Mouse (Mus musculus) hindbrain, embryonic 16.5 days (tissue): ENCODE measurements around the gene Rapgef4. TPM values are rescaled to one million over a fixed set of nuclear protein-coding genes. Genes with fewer than 3 reads are reported as not detected.
A peak's percentile ranks its signal among the peaks of the same experiment; 100 is the strongest.

Experiments used
- ATAC-seq: fragments of 200-750 bp; cut with Nextera tagmentation; 2 replicates; pipeline ENCODE4 v1.8.0; 2017; ENCODE audit warnings: moderate TSS enrichment, moderate library complexity
- H3K27ac ChIP-seq: fragments of 300-500 bp; sonication (generic); 2 replicates; pipeline ENCODE4 v1.5.1; 2014; ENCODE audit warnings: low read depth, mild to moderate bottlenecking, control low read depth, low read length, moderate library complexity
- H3K27me3 ChIP-seq: fragments of 300-500 bp; sonication (generic); replicated peaks from 2 replicates; pipeline ENCODE4 v1.6.1; 2014; ENCODE audit warnings: low read length; ENCODE audit not compliant: control insufficient read depth, insufficient read depth
- H3K36me3 ChIP-seq: fragments of 300-500 bp; sonication (generic); 2 replicates; pipeline ENCODE4 v1.6.1; 2014; ENCODE audit warnings: mild to moderate bottlenecking, low read length, moderate library complexity, mixed read lengths; ENCODE audit not compliant: control insufficient read depth, insufficient read depth
- H3K4me1 ChIP-seq: fragments of 300-500 bp; sonication (generic); 2 replicates; pipeline ENCODE4 v1.6.1; 2014; ENCODE audit warnings: low read depth, low read length; ENCODE audit not compliant: control insufficient read depth, insufficient read depth
- H3K4me2 ChIP-seq: fragments of 300-500 bp; sonication (generic); 2 replicates; pipeline ENCODE4 v1.6.1; 2014; ENCODE audit warnings: mild to moderate bottlenecking, low read length, control low read depth, moderate library complexity
- H3K4me3 ChIP-seq: fragments of 300-500 bp; sonication (generic); 2 replicates; pipeline ENCODE4 v1.5.1; 2014; ENCODE audit warnings: mild to moderate bottlenecking, low read length, control low read depth, moderate library complexity
- H3K9ac ChIP-seq: fragments of 300-500 bp; sonication (generic); 2 replicates; pipeline ENCODE4 v1.6.1; 2014; ENCODE audit warnings: low read depth, mild to moderate bottlenecking, control low read depth, low read length, moderate library complexity
- H3K9me3 ChIP-seq: fragments of 300-500 bp; sonication (generic); 2 replicates; pipeline ENCODE4 v1.6.1; 2014; ENCODE audit warnings: mild to moderate bottlenecking, low read length, moderate library complexity; ENCODE audit not compliant: control insufficient read depth
- WGBS: fragments of 180-500 bp; shearing (Covaris S2); extraction: QIAGEN DNeasy Blood & Tissue Kit; methylation state at CpG from one replicate; pipeline ENCODE4 v1.1.7; 2014; 5-methylcytosine and 5-hydroxymethylcytosine counted together
- polyA plus RNA-seq: library from polyadenylated mRNA; unstranded; fragments of >200 nt; fragmentation: Nextera tagmentation; extraction: Ambion mirVana; gene quantifications from 2 replicates; pipeline ENCODE4 v1.2.1, GENCODE M21; 2015

Rapgef4 gene
- polyA plus RNA-seq, 1 experiment from 2014 or later: 41.3 TPM

DNA sequence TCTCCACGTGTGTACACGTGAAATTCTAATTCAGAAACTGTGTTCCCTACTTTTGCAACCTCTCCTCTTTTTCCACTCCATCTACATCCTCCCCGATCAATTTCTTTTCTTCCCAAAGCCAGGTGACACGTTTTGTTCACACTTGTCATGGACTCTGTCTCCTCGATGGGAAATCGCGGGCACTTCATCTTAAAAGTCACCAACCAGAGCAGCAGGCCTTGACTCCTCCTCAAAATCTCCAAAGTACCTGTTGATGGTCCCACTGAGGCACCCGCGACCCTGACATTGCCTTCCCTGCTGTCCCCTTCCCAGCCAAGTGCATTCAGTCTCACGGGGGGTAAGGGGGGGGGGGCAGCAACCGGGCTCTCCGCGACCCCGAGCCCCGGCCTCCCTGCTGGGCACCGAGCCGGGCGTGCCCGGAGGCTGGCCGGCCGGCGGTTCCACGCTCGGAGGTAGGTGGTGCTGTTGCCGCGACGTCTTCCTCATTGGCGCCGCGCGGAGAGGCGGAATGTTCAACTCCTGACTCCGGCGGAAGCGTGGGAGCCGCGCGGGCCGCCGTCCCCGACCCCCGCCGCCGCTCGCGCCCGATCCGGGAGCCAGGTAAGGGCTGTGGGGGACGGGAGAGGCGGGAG is 304.3 kb downstream of the Rapgef4 start, which contains the start of gene Map3k20:
Gene Map3k20, plus strand, starts transcription at position 382 of the 632 bp plus-strand sequence.
- peak within 1 kb of the TSS; percentile 81 for H3K9ac ChIP-seq
- H3K36me3 ChIP-seq: no peaks in the 10 kb centered on the region
- peak within 1 kb of the TSS; percentile 97 for H3K4me2 ChIP-seq
- no peaks in the 10 kb centered on the region for H3K27me3 ChIP-seq
- ATAC-seq: peak; percentile 90
- H3K4me3 ChIP-seq: peak within 1 kb of the TSS; percentile 86
- 2% methylated on average over 22 of the region's 50 CpGs for WGBS
- H3K27ac ChIP-seq: no peak within 1 kb of the TSS
- no peaks in the 10 kb centered on the region for H3K9me3 ChIP-seq
- H3K4me1 ChIP-seq: peaks cover 2% of the 10 kb centered on the region

DNA sequence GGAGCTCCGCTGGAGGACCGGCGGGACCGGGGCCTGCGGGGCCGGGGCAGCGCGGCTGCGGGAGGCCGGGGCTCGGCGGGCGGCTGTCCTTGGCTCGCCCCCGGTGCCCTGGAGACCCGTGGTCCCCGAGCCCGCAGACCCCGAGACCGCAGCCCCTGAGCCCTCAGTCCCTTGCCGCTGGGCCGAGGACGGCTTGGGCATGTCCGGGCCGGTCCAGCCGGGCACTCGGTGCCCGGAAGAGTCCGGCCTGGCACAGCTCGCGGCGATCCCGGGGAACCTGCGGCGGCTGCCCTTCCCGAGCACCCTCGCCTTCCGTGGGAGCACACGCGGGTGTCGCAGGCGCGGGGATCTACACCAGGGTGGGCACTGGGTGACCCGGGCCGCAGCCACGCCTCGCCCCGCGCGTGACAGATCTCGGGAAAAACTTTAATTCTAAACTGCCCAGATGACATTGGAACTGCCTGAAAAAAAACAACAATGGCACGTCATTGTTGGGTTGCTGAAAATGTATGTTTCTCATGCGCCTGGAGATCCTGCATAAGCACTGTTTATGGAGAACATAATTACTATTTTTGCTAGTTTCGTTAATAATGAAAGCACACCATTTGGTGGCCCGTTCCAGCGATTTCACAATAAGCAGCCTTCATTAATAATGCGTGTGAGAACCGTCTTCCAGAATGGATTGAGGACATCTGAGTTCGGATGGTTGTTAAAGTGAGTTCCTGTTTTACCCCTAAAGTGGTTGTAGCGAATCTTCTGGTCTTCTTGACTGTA is 305.0 kb downstream of the Rapgef4 start:
- Histone ChIP-seq H3K4me3 (peak overlapping the region; percentile 86), H3K27ac (no peak overlapping the region), H3K4me1 (peaks cover 2% of the 10 kb centered on the region), H3K9ac (peak overlapping the region; percentile 81), H3K4me2 (peak overlapping the region; percentile 97), H3K27me3 (no peaks in the 10 kb centered on the region), H3K9me3 (no peaks in the 10 kb centered on the region), H3K36me3 (no peaks in the 10 kb centered on the region)
- under 1% methylated on average over 44 of the region's 60 CpGs for WGBS
- peak; percentile 78 for ATAC-seq

DNA sequence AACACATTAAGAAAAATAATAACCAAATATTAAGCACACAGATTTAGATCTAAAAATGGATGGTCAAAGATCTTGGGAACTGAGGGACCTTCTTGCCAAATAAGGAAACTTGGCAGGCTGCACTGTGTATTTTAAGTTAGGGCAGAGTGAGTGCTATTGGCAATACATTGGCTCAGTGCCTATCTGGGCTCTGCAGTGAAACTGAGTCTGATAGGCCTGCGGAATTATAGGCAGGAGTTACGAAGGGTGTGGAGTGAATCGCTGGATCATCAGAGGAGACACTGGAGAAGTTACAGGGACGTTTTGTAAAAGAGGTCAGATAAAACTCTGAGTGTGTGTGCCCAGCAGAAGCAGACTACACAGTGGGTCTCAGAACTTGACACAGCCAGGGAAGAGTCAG is 306.1 kb downstream of the Rapgef4 start:
- no peak overlapping the region for H3K9ac ChIP-seq
- H3K9me3 ChIP-seq: no peaks in the 10 kb centered on the region
- no peaks in the 10 kb centered on the region for H3K36me3 ChIP-seq
- H3K4me3 ChIP-seq: no peak overlapping the region
- no peak overlapping the region for H3K4me2 ChIP-seq
- 77% methylated on average over 4 of the region's 4 CpGs for WGBS
- no peak overlapping the region for H3K27ac ChIP-seq
- no peak for ATAC-seq
- H3K4me1 ChIP-seq: peaks cover 2% of the 10 kb centered on the region
- no peaks in the 10 kb centered on the region for H3K27me3 ChIP-seq

DNA sequence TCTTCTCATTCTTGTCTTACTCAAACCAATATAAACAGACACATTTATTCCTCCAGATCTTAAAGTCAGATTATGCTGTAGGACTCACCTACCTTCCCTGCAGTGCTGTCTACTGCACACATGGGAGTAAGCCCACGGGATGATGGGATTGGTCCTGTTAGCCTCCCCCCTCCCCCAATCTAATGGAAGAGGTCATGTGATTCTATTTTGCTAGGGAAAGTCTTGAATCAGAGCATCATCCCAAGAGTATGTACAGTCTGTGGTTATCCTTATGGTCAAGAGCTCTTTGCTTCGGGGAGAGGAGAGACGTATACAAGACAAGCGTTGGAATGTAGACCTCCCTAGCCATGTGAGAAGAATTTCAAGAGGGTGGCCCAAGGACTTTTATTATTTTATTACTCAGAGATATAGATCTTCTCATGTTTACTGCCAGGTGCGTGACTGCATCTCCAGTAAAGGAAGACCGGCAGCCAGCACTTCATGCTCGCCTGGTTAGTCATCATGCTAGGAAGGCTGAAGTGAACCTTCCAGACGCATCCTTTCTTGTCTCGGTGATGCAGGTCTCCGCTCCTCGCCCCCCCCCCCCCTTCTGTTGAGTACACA is 308.0 kb downstream of the Rapgef4 start:
- Histone ChIP-seq H3K36me3 (no peaks in the 10 kb centered on the region), H3K4me1 (peaks cover 2% of the 10 kb centered on the region), H3K9ac (no peak overlapping the region), H3K27ac (no peak overlapping the region), H3K4me2 (no peak overlapping the region), H3K4me3 (no peak overlapping the region), H3K9me3 (no peaks in the 10 kb centered on the region), H3K27me3 (no peaks in the 10 kb centered on the region)
- no peak for ATAC-seq
- WGBS: 94% methylated on average over 11 of the region's 11 CpGs

GRCm38 (mm10) chr2:72291103-72291502 is 310.1 kb downstream of the Rapgef4 start:
- H3K36me3 ChIP-seq: no peaks in the 10 kb centered on the region
- 82% methylated on average over 1 of the region's 1 CpGs for WGBS
- H3K27me3 ChIP-seq: no peaks in the 10 kb centered on the region
- 0 out of 2 replicates have a peak, but pooled peaks cover 2% of the 10 kb centered on the region for H3K4me1 ChIP-seq
- H3K9me3 ChIP-seq: no peaks in the 10 kb centered on the region
- no peak overlapping the region for H3K9ac ChIP-seq
- H3K27ac ChIP-seq: no peak overlapping the region
- no peak overlapping the region for H3K4me2 ChIP-seq
- ATAC-seq: no peak
- no peak overlapping the region for H3K4me3 ChIP-seq

GRCm38 (mm10) chr2:72292573-72292972 is 311.5 kb downstream of the Rapgef4 start:
- H3K4me3 ChIP-seq: no peak overlapping the region

GRCm38 (mm10) chr2:72294994-72295393 is 314.0 kb downstream of the Rapgef4 start:
- Histone ChIP-seq H3K27me3 (no peaks in the 10 kb centered on the region), H3K4me2 (no peak overlapping the region), H3K9ac (no peak overlapping the region), H3K27ac (no peak overlapping the region), H3K36me3 (no peaks in the 10 kb centered on the region), H3K4me3 (no peak overlapping the region), H3K4me1 (no peaks in the 10 kb centered on the region), H3K9me3 (no peaks in the 10 kb centered on the region)
- ATAC-seq: no peak
- WGBS: 85% methylated on average over 6 of the region's 6 CpGs

More at GRCm38 (mm10) chr2:72292573-72292972, 311.5 kb downstream of the Rapgef4 start:
- 91% methylated on average over 8 of the region's 8 CpGs for WGBS
- ATAC-seq: no peak
- H3K27ac ChIP-seq: no peak overlapping the region
- no peak overlapping the region for H3K9ac ChIP-seq
- no peak overlapping the region for H3K4me2 ChIP-seq
- H3K36me3 ChIP-seq: no peaks in the 10 kb centered on the region
- no peaks in the 10 kb centered on the region for H3K4me1 ChIP-seq
- no peaks in the 10 kb centered on the region for H3K27me3 ChIP-seq
- H3K9me3 ChIP-seq: no peaks in the 10 kb centered on the region

DNA sequence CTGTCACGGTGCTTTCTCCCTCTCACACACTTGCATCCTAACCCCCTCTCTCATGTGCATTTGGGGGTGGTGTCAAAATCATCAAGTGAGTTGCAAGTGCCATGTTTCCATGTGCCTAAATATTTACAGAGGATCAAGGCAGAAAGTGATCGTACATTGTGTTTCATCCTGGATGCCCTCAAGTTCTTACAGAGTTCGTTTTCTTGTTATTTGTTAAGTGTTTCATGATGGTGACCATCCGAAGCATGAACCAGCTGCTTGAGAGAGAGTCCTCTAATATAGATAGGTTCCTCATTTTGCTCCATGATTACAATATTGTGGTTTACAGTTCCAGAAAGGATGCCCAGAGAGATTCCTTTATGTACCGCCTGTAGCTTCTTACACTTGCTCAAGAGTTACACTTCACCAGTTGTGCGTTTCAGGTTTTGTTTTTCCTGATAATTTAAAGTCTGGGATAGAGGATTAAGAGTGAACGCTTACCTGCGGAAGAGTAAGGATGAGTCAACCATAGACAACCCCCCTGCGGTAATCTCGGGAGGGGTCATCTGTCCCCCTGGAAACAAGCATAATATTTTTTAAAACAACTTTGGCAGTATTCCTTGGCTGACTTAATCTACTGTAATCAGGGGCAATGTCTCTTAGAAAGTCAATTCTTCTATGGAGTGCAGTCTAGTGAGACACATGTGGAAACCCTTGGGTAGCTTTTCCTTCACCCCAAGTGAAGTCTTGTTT is 316.1 kb downstream of the Rapgef4 start:
- Histone ChIP-seq H3K4me1 (no peaks in the 10 kb centered on the region), H3K27ac (no peak overlapping the region), H3K9me3 (no peaks in the 10 kb centered on the region), H3K9ac (no peak overlapping the region), H3K4me3 (no peak overlapping the region), H3K36me3 (no peaks in the 10 kb centered on the region), H3K4me2 (no peak overlapping the region), H3K27me3 (no peaks in the 10 kb centered on the region)
- 90% methylated on average over 10 of the region's 10 CpGs for WGBS
- no peak for ATAC-seq

- Histone ChIP-seq H3K4me2 (no peak overlapping the region), H3K9ac (no peak overlapping the region), H3K27me3 (no peaks in the 10 kb centered on the region), H3K4me1 (no peaks in the 10 kb centered on the region), H3K36me3 (no peaks in the 10 kb centered on the region), H3K4me3 (no peak overlapping the region), H3K9me3 (no peaks in the 10 kb centered on the region), H3K27ac (no peak overlapping the region)
- WGBS: 83% methylated on average over 10 of the region's 10 CpGs
- no peak for ATAC-seq
These were observed 316.7 kb downstream of the Rapgef4 start for GRCm38 (mm10) chr2:72297716-72298082.
